Mouse (Mus musculus) liver, embryonic 15.5 days (tissue): ENCODE measurements around the gene Ncoa5. TPM values are rescaled to one million over a fixed set of nuclear protein-coding genes. Genes with fewer than 3 reads are reported as not detected.

Source experiments
- ATAC-seq: fragments of 200-750 bp; cut with Nextera tagmentation; 2 replicates; pipeline ENCODE4 v1.8.0; 2017; ENCODE audit warnings: moderate number of reproducible peaks, mild to moderate bottlenecking, moderate library complexity; ENCODE audit not compliant: insufficient read depth
- H3K27ac ChIP-seq: fragments of 300-500 bp; sonication (generic); replicated peaks from 2 replicates; pipeline ENCODE4 v1.5.1; 2015; ENCODE audit warnings: mild to moderate bottlenecking, inconsistent platforms
- H3K27me3 ChIP-seq: fragments of 300-500 bp; sonication (generic); 2 replicates; pipeline ENCODE4 v1.6.1; 2015; ENCODE audit warnings: mild to moderate bottlenecking, inconsistent platforms
- H3K36me3 ChIP-seq: fragments of 300-500 bp; sonication (generic); replicated peaks from 2 replicates; pipeline ENCODE4 v1.6.1; 2015; ENCODE audit warnings: moderate library complexity, mild to moderate bottlenecking, inconsistent platforms
- H3K4me1 ChIP-seq: fragments of 300-500 bp; sonication (generic); replicated peaks from 2 replicates; pipeline ENCODE4 v1.6.1; 2015; ENCODE audit warnings: inconsistent platforms
- H3K4me2 ChIP-seq: fragments of 300-500 bp; sonication (generic); 2 replicates; pipeline ENCODE4 v1.6.1; 2015; ENCODE audit warnings: moderate library complexity, mild to moderate bottlenecking, inconsistent platforms
- H3K4me3 ChIP-seq: fragments of 300-500 bp; sonication (generic); replicated peaks from 2 replicates; pipeline ENCODE4 v1.5.1; 2015; ENCODE audit warnings: mild to moderate bottlenecking, inconsistent platforms
- H3K9ac ChIP-seq: fragments of 300-500 bp; sonication (generic); 2 replicates; pipeline ENCODE4 v1.6.1; 2015; ENCODE audit warnings: moderate library complexity, mild to moderate bottlenecking, inconsistent platforms
- H3K9me3 ChIP-seq: fragments of 300-500 bp; sonication (generic); replicated peaks from 2 replicates; pipeline ENCODE4 v1.6.1; 2016; ENCODE audit warnings: inconsistent platforms
- WGBS: fragments of 180-500 bp; shearing (Covaris S2); methylation state at CpG from one replicate; pipeline ENCODE4 v1.1.7; 2015; ENCODE audit warnings: mixed read lengths; ENCODE audit not compliant: insufficient replicate concordance; 5-methylcytosine and 5-hydroxymethylcytosine counted together
- polyA plus RNA-seq: library from polyadenylated mRNA; unstranded; fragments of >200 nt; fragmentation: Nextera tagmentation; extraction: Ambion mirVana; gene quantifications from 2 replicates; pipeline ENCODE4 v1.2.1, GENCODE M21; 2015

Gene Ncoa5
- polyA plus RNA-seq, 1 experiment from 2014 or later, result 14.5 TPM

- Histone ChIP-seq H3K9me3 (no peaks in the 10 kb centered on the region), H3K4me3 (0 out of 2 replicates have a peak overlapping the region, but pooled peaks have one; percentile 4), H3K4me1 (peaks cover 7% of the 10 kb centered on the region; the same call in 1 of the 2 replicates), H3K27ac (no peak overlapping the region), H3K9ac (no peak overlapping the region), H3K27me3 (peaks cover 94% of the 10 kb centered on the region), H3K4me2 (peak overlapping the region; percentile 33), H3K36me3 (no peaks in the 10 kb centered on the region)
- no peak for ATAC-seq
- WGBS, result 3% methylated on average over 65 of the region's 65 CpGs
Measured at GRCm38 (mm10) chr2:164967761-164968440, 66.8 kb downstream of the Ncoa5 start.

DNA sequence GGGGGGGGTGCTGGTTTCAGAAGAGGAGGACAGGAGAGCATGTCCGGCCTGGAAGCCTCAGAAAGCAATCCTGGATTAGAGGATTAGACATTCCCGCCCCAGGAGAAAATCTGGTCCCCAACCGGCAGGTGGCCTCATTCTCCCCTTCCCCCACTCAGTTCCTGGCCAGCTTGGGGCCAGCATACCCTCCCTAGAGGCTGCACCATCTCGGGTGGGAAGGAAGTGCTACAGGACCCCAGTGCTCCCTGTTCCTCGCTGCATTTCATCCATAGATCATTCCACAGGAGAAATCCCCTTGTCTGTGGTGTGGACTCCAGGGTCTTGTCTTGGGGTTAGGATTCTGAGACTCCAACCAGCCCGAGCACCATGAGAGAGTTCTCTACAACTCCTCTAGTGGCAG is 67.5 kb downstream of the Ncoa5 start:
- 15% methylated on average over 6 of the region's 6 CpGs for WGBS
- peaks cover 90% of the 10 kb centered on the region for H3K27me3 ChIP-seq
- H3K27ac ChIP-seq, result no peak overlapping the region

DNA sequence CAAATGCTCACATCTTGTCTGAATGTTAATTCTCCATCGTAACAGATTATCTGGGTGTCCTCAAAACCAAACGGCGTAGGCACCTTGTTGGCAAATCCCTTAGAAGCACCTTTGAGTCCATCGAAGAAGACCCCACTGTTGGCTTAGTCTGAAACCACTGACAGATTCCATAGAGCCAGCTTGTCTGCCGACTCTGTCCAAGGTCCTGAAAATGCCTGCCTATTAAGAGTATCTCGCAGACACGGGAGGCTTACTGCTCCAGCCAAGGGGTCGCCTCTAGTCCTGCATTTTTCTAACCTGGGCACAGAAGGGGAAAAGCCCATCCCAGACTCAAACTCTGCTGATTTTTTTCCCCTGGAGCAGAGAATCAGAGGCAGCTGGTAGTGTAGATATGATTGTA is 68.3 kb downstream of the Ncoa5 start:
- ATAC-seq, result no peak
- H3K27me3 ChIP-seq, result peaks cover 89% of the 10 kb centered on the region
- WGBS, result 14% methylated on average over 8 of the region's 8 CpGs
- no peak overlapping the region for H3K27ac ChIP-seq
- no peak overlapping the region for H3K9ac ChIP-seq
- H3K4me3 ChIP-seq, result no peak overlapping the region
- H3K36me3 ChIP-seq, result no peaks in the 10 kb centered on the region
- H3K4me1 ChIP-seq, result peaks cover 7% of the 10 kb centered on the region
- no peaks in the 10 kb centered on the region for H3K9me3 ChIP-seq
- no peak overlapping the region for H3K4me2 ChIP-seq

More for the DNA sequence above, 67.5 kb downstream of the Ncoa5 start:
- Histone ChIP-seq H3K4me1 (peaks cover 7% of the 10 kb centered on the region; the same call in 1 of the 2 replicates), H3K9ac (no peak overlapping the region), H3K4me2 (no peak overlapping the region), H3K36me3 (no peaks in the 10 kb centered on the region), H3K4me3 (no peak overlapping the region), H3K9me3 (no peaks in the 10 kb centered on the region)
- no peak for ATAC-seq

- no peak overlapping the region for H3K4me2 ChIP-seq
- H3K36me3 ChIP-seq, result no peaks in the 10 kb centered on the region
- peaks cover 89% of the 10 kb centered on the region for H3K27me3 ChIP-seq
- WGBS, result 61% methylated on average over 1 of the region's 1 CpGs
- H3K4me3 ChIP-seq, result no peak overlapping the region
- no peak overlapping the region for H3K9ac ChIP-seq
- H3K27ac ChIP-seq, result no peak overlapping the region
- no peaks in the 10 kb centered on the region for H3K9me3 ChIP-seq
- ATAC-seq, result no peak
- H3K4me1 ChIP-seq, result peaks cover 18% of the 10 kb centered on the region
Measured at GRCm38 (mm10) chr2:164964981-164965380, 69.7 kb downstream of the Ncoa5 start.

- 43% methylated on average over 9 of the region's 9 CpGs for WGBS
- no peak overlapping the region for H3K4me3 ChIP-seq
- no peak overlapping the region for H3K27ac ChIP-seq
- H3K27me3 ChIP-seq, result peaks cover 88% of the 10 kb centered on the region
- peaks cover 18% of the 10 kb centered on the region for H3K4me1 ChIP-seq
- H3K9me3 ChIP-seq, result no peaks in the 10 kb centered on the region
- H3K4me2 ChIP-seq, result no peak overlapping the region
- no peak for ATAC-seq
- H3K36me3 ChIP-seq, result no peaks in the 10 kb centered on the region
- H3K9ac ChIP-seq, result no peak overlapping the region
Measured at GRCm38 (mm10) chr2:164964242-164964894, 70.3 kb downstream of the Ncoa5 start.

DNA sequence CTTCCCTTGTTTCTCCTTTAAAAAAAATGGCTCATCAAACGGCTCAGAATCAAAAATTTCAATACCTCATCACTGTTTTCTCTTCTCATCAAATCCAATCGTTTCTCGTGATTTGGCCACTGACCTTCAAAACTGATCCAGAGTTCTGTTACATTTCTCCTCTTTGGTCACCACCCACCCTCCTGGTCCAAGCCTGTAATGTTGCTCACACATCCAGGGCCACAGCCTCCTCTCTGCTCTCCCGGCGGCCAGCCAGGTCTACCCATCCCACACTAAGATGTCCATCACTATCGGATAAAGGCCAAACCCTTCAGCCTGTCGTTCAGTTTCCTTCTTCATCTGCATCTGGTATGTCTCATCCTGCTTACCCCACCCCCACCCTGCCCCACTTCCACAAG is 72.5 kb downstream of the Ncoa5 start:
- WGBS, result 30% methylated on average over 7 of the region's 7 CpGs
- H3K27ac ChIP-seq, result no peak overlapping the region
- no peak overlapping the region for H3K4me3 ChIP-seq
- no peak for ATAC-seq
- H3K27me3 ChIP-seq, result peaks cover 72% of the 10 kb centered on the region
- H3K36me3 ChIP-seq, result no peaks in the 10 kb centered on the region
- no peak overlapping the region for H3K4me2 ChIP-seq
- H3K9me3 ChIP-seq, result no peaks in the 10 kb centered on the region
- H3K4me1 ChIP-seq, result peaks cover 11% of the 10 kb centered on the region
- H3K9ac ChIP-seq, result no peak overlapping the region

DNA sequence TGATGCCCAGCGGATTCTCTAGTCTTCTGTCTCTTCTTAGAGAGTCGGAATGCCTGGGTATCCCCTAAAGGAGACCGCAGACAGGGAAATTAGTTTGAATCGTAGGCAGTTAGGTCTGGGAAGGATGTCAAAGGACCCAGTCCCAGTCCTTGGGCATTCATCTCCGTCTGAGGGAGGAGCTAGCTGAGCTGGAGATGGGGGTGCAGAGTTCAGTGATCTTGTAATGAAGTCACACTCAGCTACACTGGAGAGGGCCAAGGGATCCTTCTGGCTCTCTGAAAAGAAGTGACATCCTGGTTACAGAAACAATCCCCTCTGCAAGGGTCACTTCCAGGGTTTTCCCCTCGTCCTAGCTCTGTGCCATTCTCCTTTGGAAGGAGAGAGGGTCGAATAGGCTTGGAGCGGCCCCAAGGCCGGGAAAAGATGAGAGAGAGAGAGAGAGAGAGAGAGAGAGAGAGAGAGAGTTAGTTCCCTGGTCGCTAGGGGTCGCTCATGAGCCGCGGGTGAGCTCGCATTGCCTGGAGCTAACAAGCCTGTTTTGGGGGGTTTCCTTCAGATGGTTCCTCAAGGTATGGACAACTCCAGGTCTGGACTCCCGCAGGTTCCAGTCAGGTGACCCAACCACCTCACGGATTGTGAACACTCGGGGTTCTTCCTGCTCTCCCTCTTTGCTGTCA is 73.0 kb downstream of the Ncoa5 start:
- H3K4me2 ChIP-seq, result peak overlapping the region; percentile 68
- peaks cover 67% of the 10 kb centered on the region for H3K27me3 ChIP-seq
- H3K9me3 ChIP-seq, result no peaks in the 10 kb centered on the region
- H3K4me1 ChIP-seq, result peaks cover 11% of the 10 kb centered on the region
- 0 out of 2 replicates have a peak, but pooled peaks have one; percentile 9 for ATAC-seq
- no peak overlapping the region for H3K27ac ChIP-seq
- no peak overlapping the region for H3K4me3 ChIP-seq
- no peak overlapping the region for H3K9ac ChIP-seq
- H3K36me3 ChIP-seq, result no peaks in the 10 kb centered on the region
- WGBS, result 8% methylated on average over 17 of the region's 17 CpGs

GRCm38 (mm10) chr2:164960716-164961441 is 73.8 kb downstream of the Ncoa5 start, which contains the start of gene Slc12a5:
Slc12a5 (plus strand) TSS chr2:164960802.
- Histone ChIP-seq H3K27me3 (peaks cover 66% of the 10 kb centered on the region), H3K4me3 (peak within 1 kb of the TSS; percentile 53), H3K27ac (no peak within 1 kb of the TSS), H3K36me3 (no peaks in the 10 kb centered on the region), H3K9me3 (no peaks in the 10 kb centered on the region), H3K4me2 (peak within 1 kb of the TSS; percentile 68), H3K9ac (0 out of 2 replicates have a peak within 1 kb of the TSS, but pooled peaks have one; percentile 27), H3K4me1 (peaks cover 11% of the 10 kb centered on the region)
- peak; percentile 58 for ATAC-seq
- WGBS, result 1% methylated on average over 49 of the region's 54 CpGs

- 54% methylated on average over 9 of the region's 9 CpGs for WGBS
- Histone ChIP-seq H3K27ac (no peak overlapping the region), H3K4me1 (peaks cover 19% of the 10 kb centered on the region), H3K36me3 (no peaks in the 10 kb centered on the region), H3K4me3 (no peak overlapping the region), H3K9me3 (no peaks in the 10 kb centered on the region), H3K4me2 (no peak overlapping the region), H3K9ac (no peak overlapping the region), H3K27me3 (peaks cover 68% of the 10 kb centered on the region)
- no peak for ATAC-seq
Measured at GRCm38 (mm10) chr2:164957548-164958315, 76.9 kb downstream of the Ncoa5 start.

DNA sequence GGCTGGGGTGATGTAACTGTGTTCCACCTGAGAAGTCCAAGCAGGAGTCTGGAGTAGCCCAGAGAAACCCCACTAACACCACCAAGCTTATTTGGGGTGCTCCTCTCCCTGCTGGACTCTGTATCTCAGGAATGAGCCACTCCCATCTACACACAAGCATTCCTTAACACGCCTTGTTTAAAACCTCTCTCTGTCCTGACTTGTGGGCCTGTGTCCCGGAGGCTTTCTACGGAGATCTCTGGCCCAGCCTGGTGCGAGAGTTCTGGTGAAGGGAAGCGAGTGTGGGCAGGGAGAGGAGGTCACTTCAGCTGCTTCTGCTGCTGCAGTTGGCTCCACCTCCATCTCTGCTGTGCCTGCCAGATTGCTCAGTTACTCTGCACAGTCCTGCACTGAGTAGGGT is 78.5 kb downstream of the Ncoa5 start:
- Histone ChIP-seq H3K27me3 (peaks cover 73% of the 10 kb centered on the region), H3K27ac (no peak overlapping the region), H3K4me2 (no peak overlapping the region), H3K4me1 (peaks cover 18% of the 10 kb centered on the region), H3K9me3 (no peaks in the 10 kb centered on the region), H3K9ac (no peak overlapping the region), H3K36me3 (no peaks in the 10 kb centered on the region), H3K4me3 (no peak overlapping the region)
- WGBS, result 50% methylated on average over 5 of the region's 5 CpGs
- ATAC-seq, result no peak
